Mouse (Mus musculus) R1 (cell line): ENCODE measurements around the gene Rnf225.
"Not testable (repeated sequence)": the region's sequence is repeated elsewhere in the genome, so short reads cannot be mapped to it uniquely, and the experiment has no call there.

Experiments used
- DNase-seq: peaks from one replicate; pipeline ENCODE4 v3.0.0-alpha.2; 2018; ENCODE audit warnings: low read depth, low spot score

Gene Rnf225

GRCm38 (mm10) chr7:12927191-12927680, at the start of gene Rnf225:
Rnf225 (plus strand) TSS chr7:12927416.
- peak; percentile 92 for DNase-seq

DNA sequence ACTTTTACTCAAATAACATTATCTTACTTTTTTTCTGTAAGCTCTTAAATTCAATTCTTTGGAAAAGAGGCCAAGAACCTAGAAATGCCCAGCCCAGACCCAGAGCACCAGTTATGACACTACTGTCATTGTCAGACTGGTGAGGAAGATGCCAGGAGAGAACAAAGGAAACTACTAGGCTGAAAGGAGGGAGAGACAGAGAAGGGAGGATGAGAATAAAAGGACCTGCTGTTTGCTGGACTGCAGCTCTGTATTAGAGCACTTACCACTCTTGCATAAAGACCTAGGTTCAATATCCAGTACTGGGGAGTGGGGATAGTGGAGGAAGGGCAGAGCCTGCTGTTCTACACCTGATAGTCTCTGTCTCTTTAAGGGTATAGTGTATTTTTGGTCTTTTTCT, 47.2 kb upstream of the Rnf225 start:
- no peak for DNase-seq

DNA sequence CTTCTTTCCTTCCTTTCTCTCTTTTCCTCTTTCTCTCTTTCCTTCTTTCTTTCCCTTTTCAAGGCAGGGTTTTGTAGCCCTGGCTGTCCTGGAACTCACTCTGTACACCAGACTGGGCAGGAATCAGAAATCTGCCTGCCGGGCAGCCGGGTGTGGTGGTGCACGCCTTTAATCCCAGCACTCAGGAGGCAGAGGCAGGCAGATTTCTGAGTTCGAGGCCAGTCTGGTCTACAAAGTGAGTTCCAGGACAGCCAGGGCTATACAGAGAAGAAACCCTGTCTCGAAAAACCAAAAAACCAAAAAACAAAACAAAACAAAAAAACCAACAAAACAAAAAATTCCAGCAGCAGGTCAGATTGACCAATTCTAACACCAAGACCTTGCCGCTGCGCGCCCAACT, 46.7 kb upstream of the Rnf225 start:
- not testable (repeated sequence) for DNase-seq

GRCm38 (mm10) chr7:12880911-12881660, 46.1 kb upstream of the Rnf225 start, which contains the start of gene Zfp128:
Zfp128 (plus strand) TSS chr7:12881177.
- DNase-seq = peak; percentile 96

- no peak for DNase-seq
These were observed 40.5 kb upstream of the Rnf225 start for GRCm38 (mm10) chr7:12886563-12887266.

- no peak for DNase-seq
These were observed 39.6 kb upstream of the Rnf225 start for GRCm38 (mm10) chr7:12887585-12887984.

GRCm38 (mm10) chr7:12890928-12891327, 36.3 kb upstream of the Rnf225 start:
- DNase-seq = no peak

GRCm38 (mm10) chr7:12891334-12891733, 35.9 kb upstream of the Rnf225 start:
- no peak for DNase-seq

GRCm38 (mm10) chr7:12897655-12898410, 29.4 kb upstream of the Rnf225 start, which contains the start of gene Zscan22:
Zscan22 (plus strand) TSS chr7:12897815.
- peak; percentile 98 for DNase-seq

GRCm38 (mm10) chr7:12901517-12901916, 25.7 kb upstream of the Rnf225 start:
- no peak for DNase-seq

DNA sequence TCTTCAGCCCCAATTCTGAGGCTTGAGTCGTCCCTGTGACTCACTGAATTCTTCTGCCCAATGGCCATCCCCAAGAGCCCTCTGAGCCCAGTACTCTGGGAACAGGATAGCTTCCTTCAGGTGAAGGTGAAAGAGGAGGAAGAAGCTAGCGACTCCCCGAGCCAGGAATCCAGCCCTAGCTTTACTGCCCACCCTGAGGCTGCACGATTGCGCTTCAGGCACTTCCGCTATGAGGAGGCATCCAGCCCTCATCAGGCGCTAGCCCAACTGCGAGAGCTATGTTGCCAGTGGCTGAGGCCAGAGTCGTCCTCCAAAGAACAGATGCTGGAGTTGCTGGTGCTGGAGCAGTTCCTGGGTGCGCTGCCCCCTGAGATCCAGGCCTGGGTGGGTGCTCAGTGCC, 23.6 kb upstream of the Rnf225 start:
- DNase-seq = peak; percentile 89

DNA sequence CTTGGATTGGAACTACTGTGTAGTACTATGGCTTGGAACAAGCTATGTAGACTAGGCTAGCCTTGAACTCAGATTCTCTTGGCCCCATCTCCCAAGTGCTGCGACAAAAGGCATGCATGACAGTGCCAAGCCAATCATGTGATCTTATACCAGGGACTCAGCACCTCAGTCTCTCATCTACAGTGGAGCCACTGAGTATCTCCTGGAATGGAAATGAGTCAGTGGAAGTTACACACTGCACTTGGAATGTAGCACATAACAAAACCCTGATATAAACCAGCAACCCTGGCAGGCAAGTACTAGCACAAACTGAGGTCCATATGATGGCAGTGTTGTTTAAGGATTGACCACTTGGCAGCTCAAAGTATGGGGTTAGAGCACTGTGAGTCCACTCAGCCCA, 22.1 kb upstream of the Rnf225 start:
- DNase-seq = no peak

- peak; percentile 66 for DNase-seq
These were observed 17.7 kb upstream of the Rnf225 start for GRCm38 (mm10) chr7:12909498-12909962.

DNA sequence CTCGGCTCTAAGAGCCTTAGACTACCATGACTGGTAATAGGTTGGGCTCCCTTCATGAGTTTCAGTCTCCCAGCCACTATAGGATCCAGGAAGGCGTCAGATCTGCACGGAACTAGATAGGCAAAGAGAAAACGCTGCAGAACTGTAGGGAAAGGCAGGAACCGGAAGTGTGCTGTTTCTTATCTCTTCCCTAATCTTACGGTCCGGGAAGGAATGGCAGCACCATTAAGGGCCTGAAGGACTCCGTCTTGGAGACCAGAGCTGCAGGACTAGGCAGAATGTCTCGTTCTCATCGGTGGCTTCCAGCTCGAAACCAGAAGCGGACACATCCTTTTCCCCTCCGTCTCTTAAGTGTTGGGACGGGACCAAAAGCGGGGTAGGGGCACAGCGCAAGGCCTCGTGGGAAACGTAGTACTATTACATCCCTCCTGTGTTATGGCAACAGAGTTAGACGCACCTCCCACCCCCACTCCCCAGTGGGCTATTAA, 17.0 kb upstream of the Rnf225 start:
- DNase-seq = peak; percentile 87

- peak; percentile 53 for DNase-seq
These were observed 13.7 kb upstream of the Rnf225 start for GRCm38 (mm10) chr7:12913556-12913955.

DNA sequence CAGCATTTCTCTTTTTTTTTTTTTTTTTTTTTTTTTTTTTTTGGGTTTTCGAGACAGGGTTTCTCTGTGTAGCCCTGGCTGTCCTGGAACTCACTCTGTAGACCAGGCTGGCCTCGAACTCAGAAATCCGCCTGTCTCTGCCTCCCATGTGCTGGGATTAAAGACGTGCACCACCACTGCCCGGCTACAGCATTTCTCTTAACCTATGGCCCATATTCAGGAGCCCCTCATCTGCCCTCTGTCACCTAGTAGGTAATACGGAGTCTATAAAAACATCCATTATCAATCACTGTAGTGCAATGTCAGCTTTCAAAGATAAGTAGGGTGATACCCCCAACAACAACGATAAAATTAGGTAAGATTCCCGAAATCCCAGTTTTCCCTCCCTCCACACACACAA, 6.7 kb upstream of the Rnf225 start:
- DNase-seq = not testable (repeated sequence)

- no peak for DNase-seq
These were observed 5.9 kb upstream of the Rnf225 start for GRCm38 (mm10) chr7:12921318-12921704.

DNA sequence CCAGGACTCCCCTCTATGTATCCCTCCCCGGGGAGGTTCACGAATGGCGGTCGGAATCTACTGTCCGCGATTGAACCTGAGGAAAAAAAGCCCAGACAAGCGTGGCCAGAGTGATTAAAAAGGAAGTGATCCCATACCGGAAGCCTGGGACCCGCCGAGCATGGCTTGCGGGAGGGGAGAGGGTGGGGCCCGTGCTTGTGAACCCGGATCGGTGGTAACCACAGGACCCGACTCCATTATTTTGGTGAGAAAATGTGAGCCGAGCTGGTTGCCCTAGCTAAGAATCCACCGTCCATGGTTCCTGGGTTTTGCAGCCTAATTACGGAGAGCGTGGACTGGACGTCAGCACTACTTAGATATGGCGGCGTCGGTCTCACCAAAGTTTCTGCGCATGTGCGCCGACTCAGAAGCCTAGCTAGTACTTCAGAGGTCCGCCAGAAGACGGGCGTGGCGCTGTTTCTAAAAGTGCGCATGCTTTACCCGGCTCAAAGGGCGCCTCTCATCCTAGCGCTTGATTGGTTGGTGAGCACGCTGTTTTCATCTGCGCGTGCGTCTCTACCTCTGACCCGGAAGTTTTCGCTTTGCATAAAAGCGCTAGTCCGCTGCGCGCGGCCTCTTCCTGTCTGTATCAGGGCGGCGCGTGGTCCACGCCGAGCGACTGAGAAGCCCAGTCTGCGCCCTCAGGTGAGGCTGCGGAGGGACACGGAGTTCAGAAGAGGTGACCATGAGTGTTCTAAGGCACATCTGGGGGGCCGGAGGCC, 5.3 kb upstream of the Rnf225 start, which contains the start of gene Rps5:
Gene Rps5 (plus strand): TSS at position 586 of the 761 bp plus-strand sequence.
- peak; percentile 100 for DNase-seq

DNA sequence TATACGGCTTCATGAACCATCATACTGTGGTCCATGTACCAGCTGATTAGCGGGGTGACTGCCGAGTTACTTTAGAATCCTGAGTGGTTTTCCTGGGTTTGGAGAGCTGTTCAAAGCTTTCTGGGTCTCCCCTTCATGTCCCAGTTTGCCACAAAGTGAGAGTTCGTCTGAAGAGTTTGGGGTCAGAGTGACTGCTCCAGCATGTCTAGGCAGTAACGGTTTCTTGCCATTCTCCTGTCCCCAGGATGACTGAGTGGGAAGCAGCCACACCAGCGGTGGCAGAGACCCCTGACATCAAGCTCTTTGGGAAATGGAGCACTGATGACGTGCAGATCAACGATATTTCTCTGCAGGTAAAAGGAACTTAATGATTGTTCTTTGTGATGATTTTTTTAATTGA, 4.5 kb upstream of the Rnf225 start:
- no peak for DNase-seq

DNA sequence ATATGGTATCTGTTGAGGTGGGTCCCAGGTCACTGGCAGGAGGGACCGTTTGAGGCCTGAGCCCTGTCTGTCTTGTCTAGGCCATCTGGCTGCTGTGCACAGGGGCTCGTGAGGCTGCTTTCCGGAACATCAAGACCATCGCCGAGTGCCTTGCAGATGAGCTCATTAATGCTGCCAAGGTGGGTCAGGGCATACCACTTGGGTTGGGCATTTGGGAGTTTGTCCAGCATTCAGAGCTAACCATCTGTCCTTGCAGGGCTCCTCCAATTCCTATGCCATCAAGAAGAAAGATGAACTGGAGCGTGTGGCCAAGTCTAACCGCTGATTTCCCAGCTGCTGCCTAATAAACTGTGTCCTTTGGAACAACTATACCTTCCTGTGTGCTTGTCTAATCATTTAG, 900 bp upstream of the Rnf225 start:
- DNase-seq = no peak
